Mouse (Mus musculus) limb, embryonic 15.5 days (tissue): ENCODE measurements around the gene Tmem44. TPM values are rescaled to one million over a fixed set of nuclear protein-coding genes. Genes with fewer than 3 reads are reported as not detected.
A peak's percentile ranks its signal among the peaks of the same experiment; 100 is the strongest.

Experiments used
- ATAC-seq: fragments of 200-750 bp; cut with Nextera tagmentation; 2 replicates; pipeline ENCODE4 v1.8.0; 2017; ENCODE audit warnings: low read depth, moderate TSS enrichment; ENCODE audit not compliant: insufficient number of reproducible peaks, low FRiP score, low TSS enrichment
- H3K27ac ChIP-seq: fragments of 300-500 bp; sonication (generic); 2 replicates; pipeline ENCODE4 v1.5.1; 2015; ENCODE audit warnings: moderate library complexity, mild to moderate bottlenecking, inconsistent platforms
- H3K27me3 ChIP-seq: fragments of 300-500 bp; sonication (generic); 2 replicates; pipeline ENCODE4 v1.6.1; 2015; ENCODE audit warnings: inconsistent platforms
- H3K36me3 ChIP-seq: fragments of 300-500 bp; sonication (generic); 2 replicates; pipeline ENCODE4 v1.6.1; 2015; ENCODE audit warnings: inconsistent platforms
- H3K4me1 ChIP-seq: fragments of 300-500 bp; sonication (generic); 2 replicates; pipeline ENCODE4 v1.6.1; 2015; ENCODE audit warnings: inconsistent platforms
- H3K4me2 ChIP-seq: fragments of 300-500 bp; sonication (generic); 2 replicates; pipeline ENCODE4 v1.6.1; 2015; ENCODE audit warnings: mild to moderate bottlenecking, inconsistent platforms
- H3K4me3 ChIP-seq: fragments of 300-500 bp; sonication (generic); 2 replicates; pipeline ENCODE4 v1.5.1; 2015; ENCODE audit warnings: mild to moderate bottlenecking, inconsistent platforms
- H3K9ac ChIP-seq: fragments of 300-500 bp; sonication (generic); 2 replicates; pipeline ENCODE4 v1.6.1; 2015; ENCODE audit warnings: inconsistent platforms
- H3K9me3 ChIP-seq: fragments of 300-500 bp; sonication (generic); 2 replicates; pipeline ENCODE4 v1.6.1; 2016; ENCODE audit warnings: inconsistent platforms
- WGBS: fragments of 180-500 bp; shearing (Covaris S2); methylation state at CpG from one replicate; pipeline ENCODE4 v1.1.7; 2015; 5-methylcytosine and 5-hydroxymethylcytosine counted together
- polyA plus RNA-seq: library from polyadenylated mRNA; unstranded; fragments of >200 nt; fragmentation: Nextera tagmentation; extraction: Ambion mirVana; gene quantifications from 2 replicates; pipeline ENCODE4 v1.2.1, GENCODE M21; 2015

The Tmem44 gene
- polyA plus RNA-seq, 1 experiment from 2014 or later, result 18.8 TPM

GRCm38 (mm10) chr16:30528386-30528785 lies 22.3 kb downstream of the Tmem44 start:
- no peak overlapping the region for H3K4me3 ChIP-seq
- ATAC-seq, result no peak

GRCm38 (mm10) chr16:30527889-30528288 lies 22.8 kb downstream of the Tmem44 start:
- no peak overlapping the region for H3K4me3 ChIP-seq
- no peaks in the 10 kb centered on the region for H3K27me3 ChIP-seq
- H3K36me3 ChIP-seq, result peaks cover 24% of the 10 kb centered on the region
- WGBS, result 70% methylated on average over 2 of the region's 2 CpGs
- H3K4me1 ChIP-seq, result peaks cover 5% of the 10 kb centered on the region; the same call in 1 of the 2 replicates
- H3K9me3 ChIP-seq, result no peaks in the 10 kb centered on the region
- H3K9ac ChIP-seq, result no peak overlapping the region
- no peak for ATAC-seq
- H3K4me2 ChIP-seq, result no peak overlapping the region
- no peak overlapping the region for H3K27ac ChIP-seq

More at GRCm38 (mm10) chr16:30528386-30528785, 22.3 kb downstream of the Tmem44 start:
- Histone ChIP-seq H3K9me3 (no peaks in the 10 kb centered on the region), H3K36me3 (peaks cover 24% of the 10 kb centered on the region), H3K4me1 (peaks cover 5% of the 10 kb centered on the region), H3K9ac (no peak overlapping the region), H3K27ac (no peak overlapping the region), H3K27me3 (no peaks in the 10 kb centered on the region), H3K4me2 (no peak overlapping the region)
- WGBS, result 80% methylated on average over 8 of the region's 8 CpGs

- Histone ChIP-seq H3K9ac (no peak overlapping the region), H3K4me3 (no peak overlapping the region), H3K4me1 (no peaks in the 10 kb centered on the region), H3K9me3 (no peaks in the 10 kb centered on the region), H3K4me2 (no peak overlapping the region), H3K27me3 (no peaks in the 10 kb centered on the region), H3K27ac (no peak overlapping the region), H3K36me3 (peaks cover 24% of the 10 kb centered on the region)
- 68% methylated on average over 14 of the region's 14 CpGs for WGBS
- no peak for ATAC-seq
These were observed 24.9 kb downstream of the Tmem44 start for GRCm38 (mm10) chr16:30525756-30526155.

GRCm38 (mm10) chr16:30524481-30524880 lies 26.2 kb downstream of the Tmem44 start:
- no peaks in the 10 kb centered on the region for H3K27me3 ChIP-seq
- WGBS, result 88% methylated on average over 6 of the region's 6 CpGs
- H3K27ac ChIP-seq, result no peak overlapping the region
- H3K9me3 ChIP-seq, result no peaks in the 10 kb centered on the region
- peaks cover 6% of the 10 kb centered on the region for H3K4me1 ChIP-seq
- no peak for ATAC-seq
- H3K4me3 ChIP-seq, result no peak overlapping the region
- no peak overlapping the region for H3K4me2 ChIP-seq
- H3K36me3 ChIP-seq, result peaks cover 21% of the 10 kb centered on the region
- H3K9ac ChIP-seq, result no peak overlapping the region

- 0 out of 2 replicates have a peak, but pooled peaks have one; percentile 30 for ATAC-seq
- H3K4me3 ChIP-seq, result no peak overlapping the region
These were observed 28.2 kb downstream of the Tmem44 start for GRCm38 (mm10) chr16:30522253-30522940.

GRCm38 (mm10) chr16:30521147-30521546 lies 29.5 kb downstream of the Tmem44 start:
- H3K4me1 ChIP-seq, result peaks cover 27% of the 10 kb centered on the region
- H3K27me3 ChIP-seq, result no peaks in the 10 kb centered on the region
- no peak overlapping the region for H3K9ac ChIP-seq
- H3K27ac ChIP-seq, result no peak overlapping the region
- WGBS, result 62% methylated on average over 3 of the region's 3 CpGs
- no peak overlapping the region for H3K4me3 ChIP-seq
- no peaks in the 10 kb centered on the region for H3K9me3 ChIP-seq
- H3K36me3 ChIP-seq, result peaks cover 9% of the 10 kb centered on the region
- ATAC-seq, result no peak
- no peak overlapping the region for H3K4me2 ChIP-seq

More at GRCm38 (mm10) chr16:30522253-30522940, 28.2 kb downstream of the Tmem44 start:
- Histone ChIP-seq H3K4me2 (no peak overlapping the region), H3K36me3 (peaks cover 12% of the 10 kb centered on the region), H3K9me3 (no peaks in the 10 kb centered on the region), H3K4me1 (peaks cover 24% of the 10 kb centered on the region), H3K27ac (no peak overlapping the region), H3K9ac (no peak overlapping the region), H3K27me3 (no peaks in the 10 kb centered on the region)
- WGBS, result 54% methylated on average over 10 of the region's 10 CpGs

GRCm38 (mm10) chr16:30520361-30520823 lies 30.2 kb downstream of the Tmem44 start:
- Histone ChIP-seq H3K9ac (no peak overlapping the region), H3K9me3 (no peaks in the 10 kb centered on the region), H3K36me3 (peaks cover 9% of the 10 kb centered on the region), H3K4me2 (peak overlapping the region; percentile 44), H3K4me1 (peaks cover 27% of the 10 kb centered on the region), H3K27ac (peak overlapping the region; percentile 71), H3K27me3 (no peaks in the 10 kb centered on the region), H3K4me3 (peak overlapping the region; percentile 28)
- no peak for ATAC-seq
- 9% methylated on average over 9 of the region's 9 CpGs for WGBS

GRCm38 (mm10) chr16:30518635-30519034 lies 32.0 kb downstream of the Tmem44 start:
- Histone ChIP-seq H3K27ac (no peak overlapping the region), H3K9ac (no peak overlapping the region), H3K27me3 (no peaks in the 10 kb centered on the region), H3K4me2 (no peak overlapping the region), H3K4me1 (peaks cover 32% of the 10 kb centered on the region), H3K4me3 (no peak overlapping the region), H3K36me3 (no peaks in the 10 kb centered on the region; the same call in 1 of the 2 replicates), H3K9me3 (no peaks in the 10 kb centered on the region)
- no peak for ATAC-seq
- 39% methylated on average over 9 of the region's 9 CpGs for WGBS

GRCm38 (mm10) chr16:30517666-30518283 lies 32.9 kb downstream of the Tmem44 start:
- Histone ChIP-seq H3K36me3 (no peaks in the 10 kb centered on the region; the same call in 1 of the 2 replicates), H3K27ac (peak overlapping the region; percentile 50; the same call in 1 of the 2 replicates), H3K4me3 (no peak overlapping the region), H3K27me3 (no peaks in the 10 kb centered on the region), H3K4me2 (0 out of 2 replicates have a peak overlapping the region, but pooled peaks have one; percentile 2), H3K4me1 (peaks cover 40% of the 10 kb centered on the region), H3K9ac (no peak overlapping the region), H3K9me3 (no peaks in the 10 kb centered on the region)
- ATAC-seq, result 0 out of 2 replicates have a peak, but pooled peaks have one; percentile 23
- 46% methylated on average over 11 of the region's 11 CpGs for whole genome bisulfite sequencing

- Histone ChIP-seq H3K9ac (no peak overlapping the region), H3K4me3 (no peak overlapping the region), H3K27me3 (no peaks in the 10 kb centered on the region), H3K9me3 (no peaks in the 10 kb centered on the region), H3K27ac (no peak overlapping the region), H3K4me1 (peaks cover 48% of the 10 kb centered on the region), H3K4me2 (no peak overlapping the region), H3K36me3 (no peaks in the 10 kb centered on the region; the same call in 1 of the 2 replicates)
- WGBS, result 85% methylated on average over 9 of the region's 9 CpGs
- ATAC-seq, result no peak
These were observed 33.6 kb downstream of the Tmem44 start for GRCm38 (mm10) chr16:30516993-30517392.

- H3K4me2 ChIP-seq, result no peak overlapping the region
- no peaks in the 10 kb centered on the region; the same call in 1 of the 2 replicates for H3K36me3 ChIP-seq
- H3K4me3 ChIP-seq, result no peak overlapping the region
- peaks cover 57% of the 10 kb centered on the region for H3K4me1 ChIP-seq
- no peak overlapping the region for H3K27ac ChIP-seq
- no peak for ATAC-seq
- no peaks in the 10 kb centered on the region for H3K27me3 ChIP-seq
- H3K9me3 ChIP-seq, result no peaks in the 10 kb centered on the region
- 70% methylated on average over 12 of the region's 12 CpGs for WGBS
- H3K9ac ChIP-seq, result no peak overlapping the region
These were observed 35.2 kb downstream of the Tmem44 start for GRCm38 (mm10) chr16:30515418-30515817.
